In the genomic region with DNA sequence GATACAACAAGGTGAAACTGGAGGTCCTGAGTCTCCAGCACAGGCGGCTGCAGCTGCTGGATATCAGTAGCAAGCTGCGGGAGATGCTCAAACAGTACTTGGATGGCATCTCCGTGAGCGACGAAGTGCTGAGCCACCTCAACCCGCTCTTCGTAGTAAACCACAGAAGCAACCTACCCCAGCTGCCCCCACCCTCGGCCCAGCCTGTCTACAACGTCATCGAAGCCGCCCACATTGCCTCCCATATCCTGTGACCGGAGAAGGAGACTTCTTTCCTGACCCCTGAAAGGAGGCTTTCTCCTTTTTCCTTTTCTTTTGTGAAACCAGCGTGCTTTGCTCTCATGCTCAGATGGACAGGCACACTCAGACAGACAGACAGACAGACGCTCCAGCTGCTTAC, we compare ENCODE assay signal across 12 mouse cellular contexts. TPM values are rescaled to one million over a fixed set of nuclear protein-coding genes. Genes with fewer than 3 reads are reported as not detected.
DNase-seq lines count a peak whose midpoint lies in the region; ATAC-seq lines count a peak whose summit lies in the region.
"Had no signal": no experiment of that assay in that cellular context is flagged by ENCODE, and none has a peak within 500 bp of the region (broad histone marks: within the 10 kb centered on the region; RNA-seq: fewer than 3 reads in every experiment).

No protein-coding gene starts in this region.

- no peak overlapping the region for H3K27ac ChIP-seq in heart, embryonic 13.5 days (replicated peaks)
- H3K27ac ChIP-seq: midbrain, embryonic 12.5 days had no signal

- H3K4me1 ChIP-seq in heart, embryonic 13.5 days, result peaks cover 29% of the 10 kb centered on the region

- no peak for ATAC-seq in heart, embryonic 13.5 days (ENCODE audit: extremely low read depth, insufficient number of reproducible peaks, low FRiP score, low TSS enrichment)
- peak; percentile 52 for ATAC-seq in granulocyte monocyte progenitor cell, adult 5-6 weeks (replicated peaks; ENCODE audit: poor library complexity, severe bottlenecking)

- H3K9me3 ChIP-seq in heart, embryonic 13.5 days, result no peaks in the 10 kb centered on the region
- H3K9me3 ChIP-seq: G1E; midbrain, embryonic 12.5 days had no signal

- H3K9ac ChIP-seq in heart, embryonic 13.5 days, result no peak overlapping the region
- H3K9ac ChIP-seq: midbrain, embryonic 12.5 days had no signal

- no peak for DNase-seq in heart, postnatal 36 days
- DNase-seq in CD4-positive, CD25-positive, alpha-beta regulatory T cell, adult 2 months (ENCODE audit: low read depth, low spot score), result peak; percentile 63
- DNase-seq in lung, postnatal 36 days, result peak; percentile 22
- DNase-seq in cerebellum, postnatal 4 days (ENCODE audit: low spot score in 2 of 2), result no peak
- DNase-seq in right cerebral cortex, adult 18-20 months, result no peak
- no peak for DNase-seq in spleen, postnatal 36 days (ENCODE audit: low spot score in 2 of 2)
- DNase-seq: adrenal gland, postnatal 25 days; cerebellum, postnatal 36 days had no signal

- WGBS in heart, embryonic 13.5 days, result 47% methylated on average over 14 of the region's 14 CpGs

- H3K36me3 ChIP-seq in heart, embryonic 13.5 days, result no peaks in the 10 kb centered on the region
- H3K36me3 ChIP-seq: midbrain, embryonic 12.5 days had no signal

- H3K27me3 ChIP-seq in heart, embryonic 13.5 days (replicated peaks), result peaks cover 64% of the 10 kb centered on the region

- no peak overlapping the region for H3K4me3 ChIP-seq in heart, embryonic 13.5 days
- H3K4me3 ChIP-seq: midbrain, embryonic 12.5 days had no signal

- peak overlapping the region; percentile 24 for H3K4me2 ChIP-seq in heart, embryonic 13.5 days
- H3K4me2 ChIP-seq: midbrain, embryonic 12.5 days had no signal

- intact Hi-C loops in heart, postnatal 36 days (cut with DNase I), result no loop called here

RNA-seq across cellular contexts. Expression of gene Fkbp11, which starts 5.1 kb away (rescaled TPM):
- 19.8 and 24.5 TPM in 2 replicates for polyA plus RNA-seq in heart, embryonic 13.5 days (2015; fragmentation: Nextera tagmentation; extraction: Ambion mirVana)
- total RNA-seq in heart, postnatal 36 days (2021), result 1 to 10 TPM; 6.2 to 6.7 TPM
- total RNA-seq in granulocyte monocyte progenitor cell, adult 5-6 weeks (2014; fragmentation: Nextera tagmentation), result 37.6 and 39.9 TPM in 2 replicates
- total RNA-seq in granulocyte monocyte progenitor cell, adult 5-6 weeks (2017), result 63.8 and 66.3 TPM in 2 replicates

RNA-seq across cellular contexts. Expression of gene Ccdc65, which starts 14.8 kb away (rescaled TPM):
- polyA plus RNA-seq in heart, embryonic 13.5 days (2015; fragmentation: Nextera tagmentation; extraction: Ambion mirVana), result 0.32 and 0.39 TPM in 2 replicates
- under 1 TPM; 0.33 to 0.42 TPM for total RNA-seq in heart, postnatal 36 days (2021)
- total RNA-seq in granulocyte monocyte progenitor cell, adult 5-6 weeks (2014; fragmentation: Nextera tagmentation), result not detected in 2 replicates
- not detected in 2 replicates for total RNA-seq in granulocyte monocyte progenitor cell, adult 5-6 weeks (2017)
- polyA plus RNA-seq: G1E had no signal

RNA-seq across cellular contexts. Expression of gene Arf3, which starts 40.2 kb away (rescaled TPM):
- 31.2 and 32.5 TPM in 2 replicates for polyA plus RNA-seq in heart, embryonic 13.5 days (2015; fragmentation: Nextera tagmentation; extraction: Ambion mirVana)
- total RNA-seq in heart, postnatal 36 days (2021), result 10 to 100 TPM; 20.8 to 20.9 TPM
- 39.0 and 41.4 TPM in 2 replicates for total RNA-seq in granulocyte monocyte progenitor cell, adult 5-6 weeks (2014; fragmentation: Nextera tagmentation)
- total RNA-seq in granulocyte monocyte progenitor cell, adult 5-6 weeks (2017), result 29.9 and 32.7 TPM in 2 replicates

RNA-seq across cellular contexts. Expression of gene Rnd1, which starts 45.6 kb away (rescaled TPM):
- 1.3 TPM in 2 replicates for polyA plus RNA-seq in heart, embryonic 13.5 days (2015; fragmentation: Nextera tagmentation; extraction: Ambion mirVana)
- 1 to 10 TPM; 1.1 to 1.4 TPM for total RNA-seq in heart, postnatal 36 days (2021)
- total RNA-seq in granulocyte monocyte progenitor cell, adult 5-6 weeks (2014; fragmentation: Nextera tagmentation), result 0.11 and 0.39 TPM in 2 replicates
- total RNA-seq in granulocyte monocyte progenitor cell, adult 5-6 weeks (2017), result 0.67 and 2.7 TPM in 2 replicates

RNA-seq across cellular contexts. Expression of gene Wnt10b, which starts 55.1 kb away (rescaled TPM):
- 0.07 TPM in 1 of 2 replicates, not detected in the other for polyA plus RNA-seq in heart, embryonic 13.5 days (2015; fragmentation: Nextera tagmentation; extraction: Ambion mirVana)
- under 1 TPM; 0.27 to 0.33 TPM for total RNA-seq in heart, postnatal 36 days (2021)
- 0.47 TPM in 1 of 2 replicates, not detected in the other for total RNA-seq in granulocyte monocyte progenitor cell, adult 5-6 weeks (2014; fragmentation: Nextera tagmentation)
- 0.26 TPM in 1 of 2 replicates, not detected in the other for total RNA-seq in granulocyte monocyte progenitor cell, adult 5-6 weeks (2017)

Comparison
In these comparisons a context has a peak if more than half of its experiments do, and no peak if none do; other contexts are left out.
1. DNase-seq: peak in CD4-positive, CD25-positive, alpha-beta regulatory T cell, adult 2 months (single experiment) and lung, postnatal 36 days (single experiment); none in heart, postnatal 36 days (0 of 2), cerebellum, postnatal 4 days (0 of 2), right cerebral cortex, adult 18-20 months (single experiment) and spleen, postnatal 36 days (0 of 2).
2. RNA of gene Fkbp11, which starts 5.1 kb away (total RNA-seq): 37.6 to 66.3 TPM in granulocyte monocyte progenitor cell, adult 5-6 weeks; 6.2 to 6.7 TPM in heart, postnatal 36 days; every median in the first group is over 4 times any median in the second.